Mouse (Mus musculus) 3134 (cell line): ENCODE results near the gene Arl8a.
A peak's percentile ranks its signal among the peaks of the same experiment; 100 is the strongest.
"Not testable (repeated sequence)": the region's sequence is repeated elsewhere in the genome, so short reads cannot be mapped to it uniquely, and the experiment has no call there.

ENCODE experiments used
- DNase-seq: peaks from one replicate; pipeline ENCODE4 v3.0.0-alpha.2; 2011; ENCODE audit warnings: low spot score; ENCODE audit not compliant: insufficient read length; ENCODE audit errors: extremely low read depth

Gene Arl8a

GRCm38 (mm10) chr1:135168453-135169200 is 22.0 kb downstream of the Arl8a start:
- DNase-seq = no peak

- DNase-seq = no peak
These were observed 23.1 kb downstream of the Arl8a start for GRCm38 (mm10) chr1:135169556-135170224.

- DNase-seq = no peak
These were observed 23.7 kb downstream of the Arl8a start for GRCm38 (mm10) chr1:135170299-135170698.

GRCm38 (mm10) chr1:135171202-135171601 is 24.6 kb downstream of the Arl8a start:
- no peak for DNase-seq

- DNase-seq = peak; percentile 46
These were observed 25.4 kb downstream of the Arl8a start for GRCm38 (mm10) chr1:135171984-135172383.

GRCm38 (mm10) chr1:135173311-135173710 is 26.7 kb downstream of the Arl8a start:
- DNase-seq = no peak

GRCm38 (mm10) chr1:135175176-135175575 is 28.6 kb downstream of the Arl8a start:
- no peak for DNase-seq

GRCm38 (mm10) chr1:135177724-135178123 is 31.1 kb downstream of the Arl8a start:
- no peak for DNase-seq

- no peak for DNase-seq
These were observed 32.2 kb downstream of the Arl8a start for GRCm38 (mm10) chr1:135178863-135179262.

GRCm38 (mm10) chr1:135180830-135181229 is 34.2 kb downstream of the Arl8a start:
- DNase-seq = no peak

- no peak for DNase-seq
These were observed 34.7 kb downstream of the Arl8a start for GRCm38 (mm10) chr1:135181275-135181674.

GRCm38 (mm10) chr1:135181880-135182623 is 35.4 kb downstream of the Arl8a start:
- no peak for DNase-seq

- no peak for DNase-seq
These were observed 36.4 kb downstream of the Arl8a start for GRCm38 (mm10) chr1:135182975-135183374.

GRCm38 (mm10) chr1:135183448-135183847 is 36.8 kb downstream of the Arl8a start:
- no peak for DNase-seq

GRCm38 (mm10) chr1:135183941-135184570 is 37.4 kb downstream of the Arl8a start:
- DNase-seq = no peak

GRCm38 (mm10) chr1:135185936-135186335 is 39.3 kb downstream of the Arl8a start:
- no peak for DNase-seq

- DNase-seq = no peak
These were observed 39.8 kb downstream of the Arl8a start for GRCm38 (mm10) chr1:135186427-135186826.

GRCm38 (mm10) chr1:135187016-135187415 is 40.4 kb downstream of the Arl8a start:
- DNase-seq = not testable (repeated sequence)

GRCm38 (mm10) chr1:135188197-135188596 is 41.6 kb downstream of the Arl8a start:
- DNase-seq = no peak

GRCm38 (mm10) chr1:135189186-135189585 is 42.6 kb downstream of the Arl8a start:
- no peak for DNase-seq

- not testable (repeated sequence) for DNase-seq
These were observed 47.7 kb downstream of the Arl8a start for GRCm38 (mm10) chr1:135194335-135194734.
